Mouse (Mus musculus) intestine, embryonic 14.5 days (tissue): ENCODE measurements around the gene Gm33543. TPM values are rescaled to one million over a fixed set of nuclear protein-coding genes. Genes with fewer than 3 reads are reported as not detected.

Experiments used
- ATAC-seq: fragments of 200-750 bp; cut with Nextera tagmentation; replicated peaks from 2 replicates; pipeline ENCODE4 v1.8.0; 2017; ENCODE audit warnings: low read depth, moderate number of reproducible peaks, moderate TSS enrichment, moderate library complexity; ENCODE audit not compliant: low FRiP score, low TSS enrichment
- DNase-seq: peaks from one replicate; pipeline ENCODE4 v3.0.0-alpha.2; 2018; ENCODE audit warnings: low spot score
- H3K27ac ChIP-seq: fragments of 300-500 bp; sonication (generic); 2 replicates; pipeline ENCODE4 v1.5.1; 2014; ENCODE audit warnings: low read depth, mild to moderate bottlenecking, control low read depth
- H3K27me3 ChIP-seq: fragments of 300-500 bp; sonication (generic); replicated peaks from 2 replicates; pipeline ENCODE4 v1.6.1; 2014; ENCODE audit warnings: low read length, control low read depth; ENCODE audit not compliant: control insufficient read depth, insufficient read depth
- H3K36me3 ChIP-seq: fragments of 300-500 bp; sonication (generic); 2 replicates; pipeline ENCODE4 v1.6.1; 2014; ENCODE audit warnings: low read length, control low read depth; ENCODE audit not compliant: control insufficient read depth, insufficient read depth
- H3K4me1 ChIP-seq: fragments of 300-500 bp; sonication (generic); replicated peaks from 2 replicates; pipeline ENCODE4 v1.6.1; 2014; ENCODE audit warnings: low read length, control low read depth, mixed read lengths; ENCODE audit not compliant: control insufficient read depth, insufficient read depth
- H3K4me2 ChIP-seq: fragments of 300-500 bp; sonication (generic); 2 replicates; pipeline ENCODE4 v1.6.1; 2014; ENCODE audit warnings: low read length
- H3K4me3 ChIP-seq: fragments of 300-500 bp; sonication (generic); 2 replicates; pipeline ENCODE4 v1.5.1; 2014; ENCODE audit warnings: low read depth, low read length, control low read depth, mixed read lengths
- H3K9ac ChIP-seq: fragments of 300-500 bp; sonication (generic); 2 replicates; pipeline ENCODE4 v1.6.1; 2014; ENCODE audit warnings: mild to moderate bottlenecking, low read length
- H3K9me3 ChIP-seq: fragments of 300-500 bp; sonication (generic); 2 replicates; pipeline ENCODE4 v1.6.1; 2016; ENCODE audit warnings: low read length, control low read depth; ENCODE audit not compliant: control insufficient read depth
- WGBS: fragments of 180-500 bp; shearing (Covaris S2); extraction: QIAGEN DNeasy Blood & Tissue Kit; methylation state at CpG from one replicate; pipeline ENCODE4 v1.1.7; 2014; 5-methylcytosine and 5-hydroxymethylcytosine counted together
- polyA plus RNA-seq: library from polyadenylated mRNA; unstranded; fragments of >200 nt; fragmentation: Nextera tagmentation; extraction: Ambion mirVana; gene quantifications from 2 replicates; pipeline ENCODE4 v1.2.1, GENCODE M21; 2014

Gm33543 gene
- not detected in 2 replicates for polyA plus RNA-seq

DNA sequence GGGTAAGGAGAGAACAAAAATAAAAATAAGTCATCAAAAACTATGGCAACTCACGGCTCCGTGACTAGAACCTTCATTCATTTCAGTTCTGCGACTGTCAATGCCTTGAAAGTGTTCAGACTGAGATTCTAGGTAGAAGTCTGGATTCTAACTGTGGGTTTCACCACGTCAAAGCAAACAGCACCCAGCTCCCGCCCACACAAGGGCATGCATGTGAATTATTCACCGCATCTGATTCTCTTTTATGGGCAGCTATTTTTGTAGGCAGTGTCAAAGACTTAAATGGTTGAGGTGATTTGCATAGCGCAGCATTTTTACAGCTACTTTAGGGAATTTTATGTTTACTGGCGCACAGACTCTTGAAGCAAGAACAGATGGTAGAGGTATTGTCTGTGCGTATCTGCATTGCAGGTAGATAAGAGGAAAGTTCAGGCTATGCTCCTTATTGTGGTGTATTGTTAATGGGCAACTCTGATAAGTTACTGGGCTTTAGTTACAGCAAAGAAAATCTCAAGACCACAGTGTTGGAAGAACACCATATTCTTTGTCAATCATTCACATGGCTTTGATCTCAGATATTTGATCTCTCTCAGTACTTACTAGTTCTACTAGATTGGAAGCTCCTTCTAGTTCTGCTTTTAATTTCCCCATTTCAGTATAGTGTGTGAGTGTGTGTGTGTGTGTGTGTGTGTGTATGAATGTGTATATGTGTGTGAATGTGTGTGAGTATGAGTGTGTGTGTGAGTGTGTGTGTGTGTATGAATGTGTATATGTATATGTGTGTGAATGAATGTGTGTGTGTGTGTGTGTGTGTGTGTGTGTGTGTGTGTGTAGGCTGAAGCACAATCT is at the start of gene Gm33543:
Gene Gm33543, minus strand, starts transcription at position 142 of the 849 bp plus-strand sequence.
- Histone ChIP-seq H3K27me3 (no peaks in the 10 kb centered on the region), H3K4me3 (no peak within 1 kb of the TSS), H3K4me2 (no peak within 1 kb of the TSS), H3K27ac (no peak within 1 kb of the TSS), H3K36me3 (no peaks in the 10 kb centered on the region), H3K9ac (no peak within 1 kb of the TSS), H3K9me3 (no peaks in the 10 kb centered on the region), H3K4me1 (no peaks in the 10 kb centered on the region)
- DNase-seq: no peak
- no peak for ATAC-seq
- WGBS: 80% methylated on average over 9 of the region's 9 CpGs

DNA sequence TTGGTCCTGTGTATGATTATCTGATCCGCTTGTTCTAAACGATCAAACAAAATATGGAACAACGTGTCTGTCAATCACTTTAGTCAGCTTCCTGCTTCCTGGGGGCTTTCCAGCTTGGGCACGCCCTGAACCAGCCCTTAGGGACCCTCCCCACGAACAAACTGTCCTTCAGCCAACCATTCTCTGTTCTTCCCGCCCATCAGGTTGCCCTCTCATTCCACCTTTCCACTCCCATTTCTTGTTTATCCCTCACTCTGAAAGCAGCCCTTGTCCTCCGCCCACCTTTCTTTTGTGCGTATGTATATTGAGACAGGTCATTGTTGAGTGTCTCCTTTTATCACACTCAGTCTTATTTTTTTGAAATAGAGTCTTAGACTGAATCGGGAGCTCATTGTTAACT is 49.4 kb upstream of the Gm33543 start:
- Histone ChIP-seq H3K9me3 (no peaks in the 10 kb centered on the region), H3K9ac (no peak overlapping the region), H3K27ac (no peak overlapping the region), H3K4me3 (no peak overlapping the region), H3K36me3 (no peaks in the 10 kb centered on the region), H3K4me1 (no peaks in the 10 kb centered on the region), H3K27me3 (no peaks in the 10 kb centered on the region), H3K4me2 (no peak overlapping the region)
- DNase-seq (no peak), ATAC-seq (no peak)
- WGBS: 85% methylated on average over 9 of the region's 9 CpGs

DNA sequence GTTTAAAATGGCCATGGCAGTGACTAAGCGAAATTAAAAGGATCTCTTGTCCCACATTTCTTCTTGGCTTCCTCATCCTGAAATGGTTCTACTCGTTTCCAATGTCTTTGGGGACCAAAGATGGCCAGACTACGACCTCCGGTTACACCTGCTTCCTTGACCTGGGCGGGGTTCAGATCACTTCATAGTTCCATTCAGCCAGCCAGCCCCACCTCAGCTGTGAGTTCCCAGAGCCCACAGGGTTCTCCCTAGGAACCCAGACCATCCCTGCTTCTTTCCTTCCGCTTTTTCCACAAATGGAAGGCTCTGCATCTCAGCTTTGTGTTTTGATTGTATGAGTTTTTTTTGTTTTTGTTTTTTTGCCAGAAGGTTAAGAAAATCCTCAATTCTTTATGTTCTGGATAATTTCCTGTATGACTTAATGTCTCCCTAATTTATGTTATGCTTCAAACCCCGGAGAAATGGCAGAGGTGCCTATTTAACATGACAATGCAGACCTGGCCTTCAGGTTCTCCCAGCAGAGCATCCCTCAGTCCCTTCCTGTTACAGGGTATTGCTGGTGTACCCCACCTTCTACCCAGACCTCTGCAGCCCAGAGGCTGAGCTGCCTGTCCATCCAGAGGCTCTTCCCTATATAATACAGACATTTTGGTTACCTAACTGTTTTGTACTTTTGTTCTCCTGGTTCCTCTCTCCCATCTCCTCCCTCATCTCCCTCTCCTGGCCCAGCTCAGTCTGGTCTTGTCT is 48.7 kb upstream of the Gm33543 start:
- Histone ChIP-seq H3K36me3 (no peaks in the 10 kb centered on the region), H3K4me3 (no peak overlapping the region), H3K4me2 (no peak overlapping the region), H3K9me3 (no peaks in the 10 kb centered on the region), H3K27me3 (no peaks in the 10 kb centered on the region), H3K27ac (no peak overlapping the region), H3K9ac (no peak overlapping the region), H3K4me1 (no peaks in the 10 kb centered on the region)
- DNase-seq: no peak
- ATAC-seq: no peak
- WGBS: 70% methylated on average over 7 of the region's 7 CpGs

DNA sequence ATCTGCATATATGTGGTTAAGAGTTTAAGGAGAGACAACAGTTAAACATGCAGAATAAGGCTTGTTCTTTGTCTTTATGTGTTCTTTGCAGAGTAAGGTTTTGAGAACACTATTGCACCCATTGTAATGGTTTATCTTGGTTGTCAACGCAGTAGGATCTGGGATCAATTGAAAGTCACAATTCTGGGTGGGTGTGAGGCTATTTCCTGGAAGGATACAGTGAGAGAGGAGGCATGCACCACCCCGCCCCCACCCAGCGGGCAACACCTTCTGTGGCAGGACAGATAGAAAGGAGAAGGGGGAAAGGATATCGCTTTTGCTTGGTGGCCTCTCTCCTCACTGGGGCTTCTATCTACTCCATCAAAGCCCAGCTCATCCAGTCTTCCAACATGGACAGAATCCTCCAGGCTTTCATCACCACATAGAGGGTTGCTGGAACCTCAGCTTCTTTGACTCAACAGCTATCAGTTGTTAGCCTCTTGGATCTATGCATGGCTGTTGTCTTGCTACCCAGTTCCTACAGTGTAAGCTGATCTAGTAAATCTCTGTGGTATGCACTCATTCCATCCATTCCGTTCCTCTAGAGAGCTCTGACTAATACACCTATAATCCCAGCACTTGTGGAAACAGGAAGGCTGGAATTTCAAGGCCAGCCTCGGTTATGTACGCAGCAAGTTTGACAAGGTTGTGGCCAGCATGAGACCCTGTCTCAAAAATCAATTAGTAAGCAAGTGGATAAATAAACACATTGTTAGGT is 41.2 kb upstream of the Gm33543 start:
- no peaks in the 10 kb centered on the region for H3K27me3 ChIP-seq
- no peaks in the 10 kb centered on the region for H3K36me3 ChIP-seq
- H3K9ac ChIP-seq: no peak overlapping the region
- no peak for DNase-seq
- WGBS: 71% methylated on average over 7 of the region's 7 CpGs
- no peak overlapping the region for H3K4me3 ChIP-seq
- no peaks in the 10 kb centered on the region for H3K4me1 ChIP-seq
- no peak for ATAC-seq
- no peak overlapping the region for H3K4me2 ChIP-seq
- H3K27ac ChIP-seq: no peak overlapping the region
- H3K9me3 ChIP-seq: no peaks in the 10 kb centered on the region

DNA sequence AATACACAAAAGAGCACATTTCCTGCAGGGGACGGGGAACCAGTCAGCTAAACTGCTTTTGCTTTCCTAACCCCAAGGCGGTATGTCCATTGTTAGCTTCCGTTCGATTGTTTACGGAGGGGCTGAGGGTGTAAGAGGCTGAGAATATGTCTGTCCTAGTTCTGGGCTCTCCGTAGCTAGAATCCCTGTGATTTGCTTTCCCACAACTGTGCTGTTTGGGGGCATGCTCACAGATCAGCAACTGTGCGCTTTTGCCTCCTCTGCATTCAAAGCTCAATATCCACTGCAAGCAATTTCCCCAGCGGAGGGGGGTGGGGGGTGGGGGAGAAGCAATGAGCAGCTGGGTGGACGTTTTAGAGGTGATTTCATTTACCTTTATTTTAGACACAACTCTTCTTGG is 39.3 kb upstream of the Gm33543 start:
- H3K4me3 ChIP-seq: no peak overlapping the region
- no peaks in the 10 kb centered on the region for H3K27me3 ChIP-seq
- ATAC-seq (no peak), DNase-seq (no peak)
- no peak overlapping the region for H3K9ac ChIP-seq
- H3K36me3 ChIP-seq: no peaks in the 10 kb centered on the region
- WGBS: 48% methylated on average over 9 of the region's 9 CpGs
- H3K27ac ChIP-seq: no peak overlapping the region
- peak overlapping the region; percentile 16; the same call in 1 of the 2 replicates for H3K4me2 ChIP-seq
- H3K9me3 ChIP-seq: no peaks in the 10 kb centered on the region
- H3K4me1 ChIP-seq: no peaks in the 10 kb centered on the region

DNA sequence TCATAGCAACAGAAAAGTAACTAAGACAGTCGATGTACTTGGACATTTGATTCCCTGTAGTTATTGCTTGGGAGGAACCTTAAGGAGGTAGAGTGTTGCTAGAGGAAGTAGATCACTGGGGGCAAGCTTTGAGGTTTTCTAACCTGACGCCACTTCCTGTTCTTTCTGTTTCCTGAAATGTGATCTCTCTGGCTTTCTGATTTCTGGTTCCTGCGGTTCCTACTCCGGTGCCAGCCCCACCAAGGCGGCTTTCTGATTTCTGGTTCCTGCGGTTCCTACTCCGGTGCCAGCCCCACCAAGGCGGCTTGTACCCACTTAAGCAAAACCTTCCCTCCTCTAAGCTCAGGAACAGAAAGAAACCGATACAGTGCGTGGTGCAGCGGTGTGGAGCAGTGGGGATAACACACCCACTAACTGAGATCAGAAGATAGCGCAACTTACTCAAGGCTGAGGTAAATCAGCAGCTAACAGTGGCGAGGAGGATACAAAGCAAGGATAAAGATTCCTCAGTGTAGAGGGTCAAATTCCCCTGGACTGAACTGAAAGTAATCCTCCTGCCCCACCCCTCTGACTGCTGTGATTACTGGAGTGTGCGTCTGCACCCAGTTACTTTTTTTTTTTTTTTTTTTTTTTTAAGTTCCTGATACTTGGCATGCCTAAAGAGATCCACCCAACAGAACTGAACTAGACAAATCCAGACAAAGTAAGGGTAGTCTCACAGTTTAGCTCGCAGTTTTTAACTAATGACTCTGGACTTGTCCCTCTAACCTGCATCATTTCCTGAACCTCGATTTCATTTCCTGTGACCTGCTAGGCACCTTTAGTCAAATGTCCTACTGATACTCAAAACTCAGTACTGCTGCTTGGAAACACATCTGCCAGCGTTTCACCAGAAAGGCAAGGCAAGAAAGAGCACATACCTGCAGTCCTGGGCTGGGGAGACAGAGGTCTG is 37.5 kb upstream of the Gm33543 start:
- Histone ChIP-seq H3K4me2 (no peak overlapping the region), H3K4me1 (no peaks in the 10 kb centered on the region)
- WGBS: 85% methylated on average over 17 of the region's 17 CpGs

DNA sequence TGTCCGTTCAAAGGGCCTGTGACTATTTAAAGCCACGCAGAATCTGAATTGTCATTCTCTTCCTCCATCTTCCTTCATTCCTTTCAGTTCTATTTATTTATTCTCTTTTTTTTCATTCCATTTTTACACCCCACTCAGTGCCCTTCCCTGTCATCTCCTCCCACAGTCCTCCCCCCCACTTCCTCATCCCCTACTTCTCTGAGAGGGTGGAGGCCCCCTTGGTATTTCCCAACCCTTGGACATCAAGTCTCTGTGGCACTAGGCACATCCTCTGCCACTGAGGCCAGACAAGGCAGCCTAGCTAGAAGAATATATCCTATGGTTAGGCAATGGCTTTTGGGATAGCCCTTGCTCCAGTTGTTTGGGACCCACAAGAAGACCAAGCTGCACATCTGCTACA is 28.1 kb upstream of the Gm33543 start:
- ATAC-seq (no peak), DNase-seq (no peak)
- H3K9ac ChIP-seq: no peak overlapping the region
- H3K4me1 ChIP-seq: no peaks in the 10 kb centered on the region
- no peaks in the 10 kb centered on the region for H3K36me3 ChIP-seq
- no peaks in the 10 kb centered on the region for H3K27me3 ChIP-seq
- no peak overlapping the region for H3K4me2 ChIP-seq
- no peak overlapping the region for H3K4me3 ChIP-seq
- 93% methylated on average over 2 of the region's 2 CpGs for WGBS
- H3K27ac ChIP-seq: no peak overlapping the region
- H3K9me3 ChIP-seq: no peaks in the 10 kb centered on the region

More for the DNA sequence above, 37.5 kb upstream of the Gm33543 start:
- Histone ChIP-seq H3K9me3 (no peaks in the 10 kb centered on the region), H3K4me3 (no peak overlapping the region), H3K9ac (no peak overlapping the region), H3K36me3 (no peaks in the 10 kb centered on the region), H3K27ac (no peak overlapping the region), H3K27me3 (no peaks in the 10 kb centered on the region)
- ATAC-seq (no peak; the same call in 1 of the 2 replicates), DNase-seq (no peak)
